Mouse (Mus musculus) brown adipose tissue, adult 24 weeks (tissue): Measurements from ENCODE around the gene Iqcg. TPM values are rescaled to one million over a fixed set of nuclear protein-coding genes. Genes with fewer than 3 reads are reported as not detected.
"Not testable (repeated sequence)": the region's sequence is repeated elsewhere in the genome, so short reads cannot be mapped to it uniquely, and the experiment has no call there.

Experiments used
- H3K27ac ChIP-seq: fragments of 200-500 bp; replicated peaks from 2 replicates; pipeline ENCODE4 v1.5.1; 2012; ENCODE audit warnings: low read depth, mild to moderate bottlenecking, low read length
- H3K4me1 ChIP-seq: fragments of 200-500 bp; 2 replicates; pipeline ENCODE4 v1.6.1; 2012; ENCODE audit warnings: low read length, mixed read lengths; ENCODE audit not compliant: control insufficient read depth, insufficient read depth, insufficient read length
- H3K4me3 ChIP-seq: fragments of 200-500 bp; 2 replicates; pipeline ENCODE4 v1.5.1; 2012; ENCODE audit warnings: low read depth, mild to moderate bottlenecking, low read length, moderate library complexity; ENCODE audit not compliant: insufficient read depth
- polyA plus RNA-seq: library from polyadenylated mRNA; stranded (reverse); fragments of >200 nt; gene quantifications from 2 replicates; pipeline ENCODE4 v1.2.4, GENCODE M21; 2012; ENCODE audit not compliant: missing spikeins, insufficient read depth, insufficient read length

Iqcg gene
- polyA plus RNA-seq, 1 experiment: 0.87 TPM

DNA sequence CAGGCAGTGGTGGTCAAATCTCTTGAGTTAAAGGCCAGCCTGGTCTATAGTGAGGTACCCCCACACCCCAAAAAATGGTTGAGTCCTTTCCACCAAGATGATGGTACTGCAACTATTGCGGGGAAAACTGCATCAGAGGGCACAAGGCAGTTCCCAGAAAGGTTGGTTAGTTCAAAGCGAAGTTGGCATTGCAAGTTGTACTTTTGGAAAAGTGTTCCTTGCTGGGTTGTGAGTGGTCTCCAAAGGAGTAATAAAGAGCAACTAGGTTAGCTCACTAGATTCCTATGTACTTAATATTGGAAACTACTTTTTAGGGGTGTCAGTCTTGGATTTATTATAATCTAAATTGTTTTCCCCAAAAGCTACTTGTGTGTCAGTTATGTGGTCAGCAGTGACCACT lies 4.9 kb upstream of the Iqcg start:
- H3K27ac ChIP-seq: no peak overlapping the region
- H3K4me1 ChIP-seq: peaks cover 3% of the 10 kb centered on the region
- H3K4me3 ChIP-seq: no peak overlapping the region

DNA sequence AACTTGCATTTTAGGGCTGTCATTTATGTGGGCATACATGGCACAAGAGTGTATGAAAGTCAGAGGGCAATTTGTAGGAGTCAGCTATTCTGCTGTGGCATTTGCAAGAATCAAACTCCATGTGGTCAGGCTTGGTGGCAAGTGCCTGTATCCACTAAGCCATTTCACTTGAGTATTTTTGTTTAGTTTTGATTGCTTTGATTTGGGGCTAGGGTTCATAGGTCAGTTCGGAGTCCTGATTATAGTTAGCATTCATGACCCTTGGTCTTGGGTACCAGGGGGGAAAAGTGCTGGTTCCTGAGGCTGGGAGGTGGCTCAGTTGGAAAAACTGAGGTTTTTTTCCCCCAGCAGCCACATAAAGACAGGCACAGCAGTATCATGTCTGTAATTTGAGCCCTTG lies 3.5 kb upstream of the Iqcg start:
- peaks cover 3% of the 10 kb centered on the region for H3K4me1 ChIP-seq
- H3K27ac ChIP-seq: no peak overlapping the region
- H3K4me3 ChIP-seq: no peak overlapping the region

DNA sequence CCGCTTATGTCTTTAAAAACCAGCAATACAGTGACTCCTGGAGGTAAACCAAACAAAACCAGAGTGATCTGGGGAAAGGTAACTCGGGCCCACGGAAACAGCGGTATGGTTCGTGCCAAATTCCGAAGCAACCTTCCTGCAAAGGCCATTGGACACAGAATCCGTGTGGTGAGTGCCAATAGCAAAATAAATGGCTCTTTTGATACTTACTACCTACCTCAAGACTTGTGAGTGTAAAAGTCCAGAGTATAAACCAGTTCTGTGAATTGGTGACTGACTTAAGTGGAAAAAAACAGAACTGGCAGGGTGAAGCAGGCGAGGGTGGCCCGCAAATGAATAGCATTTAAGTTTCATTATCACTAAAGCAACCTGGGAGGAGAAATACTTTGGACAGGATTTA lies 2.6 kb upstream of the Iqcg start:
- not testable (repeated sequence) for H3K4me3 ChIP-seq, H3K4me1 ChIP-seq, H3K27ac ChIP-seq

DNA sequence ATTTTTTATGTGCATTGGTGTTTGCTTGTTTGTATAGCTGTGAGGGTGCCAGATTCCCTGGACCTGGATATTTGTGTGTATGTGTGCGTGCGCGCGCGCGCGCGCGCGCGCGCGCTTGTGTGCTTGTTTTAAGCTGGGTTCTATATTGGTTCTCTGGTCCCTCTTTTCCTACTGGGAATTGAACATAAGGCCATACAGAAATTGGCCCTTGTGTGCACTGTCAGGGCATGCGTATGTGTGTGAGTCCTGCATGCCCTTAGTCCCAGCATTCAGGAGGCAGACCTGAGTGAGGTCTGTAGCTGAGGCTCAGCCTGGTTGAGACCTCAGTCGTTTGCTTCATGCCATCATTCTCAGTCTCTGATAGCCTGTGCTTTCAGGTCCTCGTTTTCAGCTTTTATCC lies 2.0 kb upstream of the Iqcg start:
- Histone ChIP-seq H3K27ac (no peak overlapping the region), H3K4me1 (peaks cover 3% of the 10 kb centered on the region), H3K4me3 (peak overlapping the region; percentile 26; the same call in 1 of the 2 replicates)

DNA sequence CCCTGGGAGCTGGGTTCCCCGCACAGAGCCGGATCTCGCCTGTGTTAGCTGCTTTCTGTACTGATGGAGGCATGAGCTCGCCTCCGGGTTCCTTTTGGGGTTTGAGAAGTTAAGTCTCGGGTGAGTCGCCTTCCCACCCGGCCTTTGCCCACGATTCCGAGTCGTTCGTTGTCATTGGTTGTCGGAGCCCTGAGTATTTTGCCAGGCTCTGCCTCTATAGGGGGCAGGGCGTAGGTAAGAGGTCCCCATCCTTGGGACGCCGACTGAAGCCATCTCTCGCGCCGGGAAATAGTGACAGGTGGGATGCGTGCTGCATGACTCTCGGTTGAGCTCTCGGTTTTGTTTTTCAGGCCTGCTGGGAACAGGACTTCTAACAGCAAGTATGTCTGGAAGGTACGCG lies 768 bp upstream of the Iqcg start:
- H3K4me3 ChIP-seq: peak overlapping the region; percentile 94
- H3K27ac ChIP-seq: peak overlapping the region; percentile 76

DNA sequence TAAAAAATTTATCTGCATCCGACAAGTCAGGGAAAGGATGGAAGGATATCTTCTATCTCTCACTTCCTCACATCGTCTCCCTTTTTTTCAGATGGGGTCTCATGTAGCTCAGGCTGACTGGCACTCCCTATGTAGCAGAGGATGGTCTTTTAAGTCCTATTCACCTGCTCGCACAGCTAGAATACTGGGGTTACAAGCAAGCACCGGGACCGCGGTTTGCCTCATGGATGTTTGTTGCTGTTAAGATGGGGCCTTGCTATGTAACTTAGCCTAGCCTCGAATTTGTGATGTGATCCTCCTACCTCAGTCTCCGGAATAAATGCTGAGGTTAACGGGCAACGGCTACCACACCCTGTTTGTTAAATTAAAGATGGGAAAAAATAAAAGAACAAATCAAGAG lies 363 bp downstream of the Iqcg start:
- peak overlapping the region; percentile 12; the same call in 1 of the 2 replicates for H3K4me3 ChIP-seq
- no peak overlapping the region for H3K27ac ChIP-seq
- peaks cover 3% of the 10 kb centered on the region for H3K4me1 ChIP-seq

More for the DNA sequence above, 768 bp upstream of the Iqcg start:
- H3K4me1 ChIP-seq: peaks cover 3% of the 10 kb centered on the region

DNA sequence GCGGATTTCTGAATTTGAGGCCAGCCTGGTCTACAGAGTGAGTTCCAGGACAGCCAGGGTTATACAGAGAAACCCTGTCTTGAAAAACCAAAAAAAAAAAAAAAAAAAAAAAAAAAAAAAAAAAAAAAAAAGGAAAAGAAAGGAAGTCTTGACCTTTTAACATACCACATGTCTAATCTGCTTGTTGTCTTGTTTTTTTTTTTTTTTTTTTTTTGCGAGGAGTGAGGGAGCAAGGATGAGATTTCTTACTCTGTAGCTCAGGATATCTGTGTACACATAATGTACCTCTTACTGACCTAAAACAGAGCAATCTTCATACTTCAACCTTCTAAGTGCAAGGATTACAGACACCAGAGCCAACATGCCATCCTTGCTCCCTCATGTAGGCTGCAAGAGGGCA lies 1.1 kb downstream of the Iqcg start:
- H3K4me3 ChIP-seq, H3K4me1 ChIP-seq, H3K27ac ChIP-seq: not testable (repeated sequence)

DNA sequence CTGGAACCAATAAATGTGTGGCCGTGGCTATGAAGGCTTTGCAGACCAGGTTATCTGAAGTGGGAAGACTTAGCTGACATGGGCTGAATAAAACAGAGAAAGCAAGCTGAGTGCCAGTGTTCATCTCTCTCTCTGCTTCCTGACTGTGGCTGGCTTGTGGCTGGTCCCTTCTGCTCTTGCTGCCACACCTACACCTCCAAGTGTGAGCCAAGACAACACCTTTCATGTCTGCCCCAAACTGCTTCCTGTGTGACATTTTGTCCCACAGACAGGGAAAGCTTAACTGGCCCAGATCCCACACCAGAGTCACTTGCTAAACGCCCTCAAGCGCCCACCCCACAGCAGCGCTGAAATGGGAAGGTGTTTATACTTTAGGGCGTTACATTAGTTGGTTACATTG lies 2.9 kb downstream of the Iqcg start:
- Histone ChIP-seq H3K27ac (no peak overlapping the region), H3K4me3 (no peak overlapping the region), H3K4me1 (peaks cover 2% of the 10 kb centered on the region)

DNA sequence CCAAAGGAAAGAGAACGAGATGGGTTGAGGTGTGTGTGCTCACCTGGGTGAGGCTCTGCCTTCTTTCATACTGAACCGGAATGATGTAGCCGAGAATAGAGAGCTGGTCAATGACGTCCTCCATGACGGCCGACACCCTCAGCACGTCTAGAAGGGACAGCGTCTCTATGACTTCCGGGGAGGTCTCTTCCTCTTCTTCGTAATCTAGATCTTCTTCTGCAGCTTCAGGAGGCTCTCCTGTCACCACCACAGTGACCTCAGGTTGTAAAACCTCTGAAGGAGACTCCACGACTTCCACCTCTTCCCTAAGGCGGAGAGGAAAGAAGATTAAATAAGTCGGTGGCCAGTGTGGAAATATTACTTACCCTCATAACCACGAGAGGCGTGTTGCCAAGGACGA lies 6.2 kb downstream of the Iqcg start:
- Histone ChIP-seq H3K4me3 (no peak overlapping the region), H3K27ac (no peak overlapping the region), H3K4me1 (no peaks in the 10 kb centered on the region)

DNA sequence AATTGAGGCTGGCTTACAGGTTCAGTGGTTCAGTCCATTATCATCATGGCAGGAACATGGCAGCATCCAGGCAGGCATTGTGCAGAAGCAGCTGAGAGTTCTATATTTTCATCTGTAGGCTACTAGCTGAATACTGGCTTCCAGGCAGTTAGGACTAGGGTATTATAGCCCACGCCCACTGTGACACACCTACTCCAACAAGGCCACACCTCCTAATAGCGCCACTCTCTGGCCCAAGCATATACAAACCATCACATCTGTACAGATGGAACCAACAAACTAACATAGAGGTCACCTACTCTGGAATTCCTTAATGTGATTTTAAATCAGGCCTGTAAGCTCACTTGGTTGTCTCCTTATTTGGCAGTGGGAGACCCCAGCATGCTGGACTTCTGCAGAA lies 7.3 kb downstream of the Iqcg start:
- Histone ChIP-seq H3K27ac (no peak overlapping the region), H3K4me1 (no peaks in the 10 kb centered on the region), H3K4me3 (no peak overlapping the region)

DNA sequence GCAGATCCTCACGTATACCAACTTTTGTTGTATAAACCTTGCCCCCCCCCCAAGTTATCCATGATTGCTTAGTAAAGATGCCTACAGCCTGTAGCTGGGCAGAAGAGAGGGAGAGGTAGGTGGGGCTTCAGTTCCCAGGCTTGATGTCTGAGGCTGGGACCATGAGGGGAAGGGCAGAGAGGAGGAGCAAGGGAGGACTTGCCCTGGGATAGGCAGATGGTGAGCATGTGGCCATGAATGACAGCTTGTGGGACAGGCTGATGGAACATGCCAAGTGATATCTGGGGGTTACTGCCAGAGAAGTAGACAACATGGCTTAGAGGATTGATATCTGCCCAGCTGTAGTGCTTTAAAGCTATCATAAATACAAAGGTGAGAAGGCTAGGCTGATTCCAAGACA lies 8.0 kb downstream of the Iqcg start:
- Histone ChIP-seq H3K4me1 (no peaks in the 10 kb centered on the region), H3K4me3 (no peak overlapping the region), H3K27ac (no peak overlapping the region)

DNA sequence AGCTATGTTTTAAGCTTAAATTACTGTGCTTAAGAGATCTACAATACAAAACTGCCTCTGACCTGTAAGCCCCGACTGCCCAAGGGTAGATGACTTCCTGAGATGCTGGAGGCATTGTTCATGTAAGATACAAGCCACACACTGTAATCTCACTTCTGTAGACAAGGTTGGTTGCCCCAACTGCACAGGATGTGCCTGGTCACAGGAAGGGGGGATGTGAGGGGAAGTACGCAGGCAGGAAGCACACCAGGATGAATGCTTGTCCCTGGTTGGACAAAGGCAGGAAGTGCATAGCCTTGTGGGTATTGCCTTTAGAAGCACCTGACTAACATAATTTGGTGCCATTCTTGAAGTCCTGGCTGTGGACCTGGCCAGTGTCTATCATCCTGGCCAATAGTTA lies 12.8 kb downstream of the Iqcg start:
- no peak overlapping the region for H3K27ac ChIP-seq
- H3K4me1 ChIP-seq: no peaks in the 10 kb centered on the region
- no peak overlapping the region for H3K4me3 ChIP-seq

DNA sequence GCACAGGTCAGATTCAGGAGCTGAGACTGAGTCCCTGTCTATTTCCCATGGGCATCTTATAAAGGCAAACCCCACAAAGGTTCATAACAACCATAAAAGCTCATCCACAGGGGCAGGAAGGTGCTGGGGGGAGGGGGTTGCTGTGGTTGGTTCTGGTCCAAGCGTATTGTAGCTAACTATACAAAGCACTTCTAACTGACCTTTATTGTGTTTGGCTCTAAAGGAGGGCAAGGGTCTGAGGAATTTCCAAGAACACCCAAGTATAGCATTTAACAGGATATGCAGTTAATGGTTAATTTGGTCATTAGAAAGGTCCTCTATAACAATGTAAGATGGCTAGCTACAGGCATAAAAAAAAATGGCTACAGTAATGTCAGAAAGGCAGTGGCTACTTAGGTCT lies 13.3 kb downstream of the Iqcg start:
- H3K4me1 ChIP-seq: no peaks in the 10 kb centered on the region
- H3K4me3 ChIP-seq: no peak overlapping the region
- no peak overlapping the region for H3K27ac ChIP-seq

DNA sequence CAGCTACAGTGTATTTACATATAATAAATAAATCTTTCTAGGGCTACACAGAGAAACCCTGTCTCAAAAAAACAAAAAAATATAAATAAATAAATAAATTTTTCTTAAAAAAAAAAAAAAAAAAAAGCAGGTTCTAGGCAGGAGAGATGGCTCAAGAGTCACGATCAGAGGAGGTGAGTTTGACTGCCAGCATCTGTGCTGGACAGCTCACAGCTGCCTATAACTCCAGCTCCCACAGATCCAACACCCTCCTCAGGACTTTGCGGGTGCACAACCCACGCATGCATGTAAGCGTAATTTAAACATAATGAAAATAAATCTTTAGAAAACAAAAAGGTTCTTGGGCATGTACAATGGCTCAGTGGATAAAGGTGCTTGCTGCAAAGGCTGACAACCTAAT lies 20.0 kb downstream of the Iqcg start:
- Histone ChIP-seq H3K27ac (no peak overlapping the region), H3K4me1 (no peaks in the 10 kb centered on the region)

DNA sequence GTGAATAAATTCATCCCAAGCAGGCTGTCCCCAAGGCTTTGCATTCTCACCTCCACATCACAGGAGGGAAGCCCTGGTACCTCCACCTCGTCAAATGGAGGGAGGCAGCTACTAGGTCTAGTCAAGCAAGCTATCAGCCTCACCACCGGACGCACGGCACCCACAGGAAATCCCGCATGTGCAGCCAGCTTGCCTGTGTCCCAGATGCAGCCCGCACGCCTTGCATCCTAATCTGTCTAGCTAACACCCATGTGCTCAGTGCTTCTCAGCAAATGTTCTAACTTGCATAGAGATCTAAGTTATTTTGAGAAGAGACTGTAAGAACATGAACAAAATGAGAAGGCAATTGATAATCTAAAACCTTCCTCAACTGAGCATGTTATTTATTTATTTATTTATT lies 29.7 kb downstream of the Iqcg start:
- Histone ChIP-seq H3K27ac (no peak overlapping the region), H3K4me3 (no peak overlapping the region), H3K4me1 (no peaks in the 10 kb centered on the region)

More for the DNA sequence above, 20.0 kb downstream of the Iqcg start:
- no peak overlapping the region for H3K4me3 ChIP-seq

DNA sequence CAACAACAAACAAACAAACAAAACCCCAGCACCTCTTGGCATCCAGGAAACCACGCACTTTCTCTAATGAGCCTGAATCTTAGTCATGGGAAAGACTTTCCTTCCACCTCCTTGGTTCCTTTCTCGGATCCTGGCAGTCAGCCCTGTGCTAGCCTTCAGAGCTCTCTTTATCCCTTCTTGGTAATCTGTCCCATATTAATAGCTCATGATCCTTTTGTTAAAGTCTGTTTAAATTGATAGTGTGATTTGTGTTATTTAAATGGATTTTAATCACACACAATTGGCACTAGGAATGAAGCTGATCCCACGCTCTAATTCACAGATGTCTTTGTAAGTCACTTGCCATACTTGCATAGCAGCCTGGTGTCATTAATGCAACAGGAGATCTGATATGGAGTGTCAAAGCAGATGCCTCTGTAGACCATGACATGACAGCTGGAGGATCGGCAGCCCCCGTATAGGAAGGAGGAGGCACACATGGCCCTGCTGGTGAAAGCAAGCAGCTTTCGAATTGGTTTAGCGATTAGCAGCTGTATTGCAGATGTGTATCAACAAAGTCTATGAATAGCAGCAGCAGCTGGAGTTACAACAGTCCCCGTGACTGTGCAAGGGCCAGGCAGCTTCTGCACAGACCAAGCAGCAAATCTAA lies 31.4 kb downstream of the Iqcg start:
- no peak overlapping the region for H3K27ac ChIP-seq
- H3K4me3 ChIP-seq: no peak overlapping the region
- H3K4me1 ChIP-seq: no peaks in the 10 kb centered on the region

DNA sequence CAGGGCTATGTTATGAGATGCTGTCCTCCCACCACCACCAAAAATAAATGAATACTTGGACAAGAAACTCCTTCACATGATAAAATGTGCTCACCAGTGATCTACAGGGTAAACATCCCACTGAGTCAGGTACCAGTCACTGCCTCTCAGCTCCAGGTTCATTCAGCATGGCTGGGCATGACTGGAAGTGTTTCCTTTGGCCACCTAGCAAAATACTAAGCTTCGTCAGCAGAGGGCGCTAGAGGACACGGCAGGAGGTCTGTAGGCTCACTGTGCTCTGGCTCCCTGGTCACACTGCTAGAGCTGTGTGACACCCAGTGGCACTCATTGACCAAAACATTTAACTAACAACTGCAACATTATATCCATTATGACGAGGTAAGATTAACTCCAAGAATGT lies 32.3 kb downstream of the Iqcg start:
- H3K4me1 ChIP-seq: no peaks in the 10 kb centered on the region
- H3K4me3 ChIP-seq: no peak overlapping the region
- no peak overlapping the region for H3K27ac ChIP-seq
